In genomic region chr11:58955868-58956257, GRCm38 (mm10) we compare ENCODE assay signal across 7 mouse cellular contexts. TPM values are rescaled to one million over a fixed set of nuclear protein-coding genes. Genes with fewer than 3 reads are reported as not detected.
DNase-seq lines count a peak whose midpoint lies in the region; ATAC-seq lines count a peak whose summit lies in the region.

No protein-coding gene starts in this region.

- H3K9ac ChIP-seq in lung, embryonic 16.5 days (ENCODE audit: low read length) = peak overlapping the region; percentile 95
- peak overlapping the region; percentile 97 for H3K9ac ChIP-seq in forebrain, embryonic 11.5 days (ENCODE audit: low read length)
- H3K9ac ChIP-seq in limb, embryonic 12.5 days (replicated peaks) = peak overlapping the region; percentile 93
- H3K9ac ChIP-seq in stomach, embryonic 14.5 days (replicated peaks; ENCODE audit: low read depth, low read length) = peak overlapping the region; percentile 94

- peak overlapping the region; percentile 99 for H3K27ac ChIP-seq in lung, embryonic 16.5 days (ENCODE audit: low read length)
- H3K27ac ChIP-seq in forebrain, embryonic 11.5 days (ENCODE audit: low read depth, low read length) = no peak overlapping the region; the same call in 1 of the 2 replicates
- H3K27ac ChIP-seq in limb, embryonic 12.5 days = no peak overlapping the region; the same call in 1 of the 2 replicates
- H3K27ac ChIP-seq in stomach, embryonic 14.5 days (ENCODE audit: low read length) = peak overlapping the region; percentile 97; the same call in 1 of the 2 replicates

- H3K9me3 ChIP-seq in lung, embryonic 16.5 days (ENCODE audit: control insufficient read depth, low read length) = no peaks in the 10 kb centered on the region
- no peaks in the 10 kb centered on the region for H3K9me3 ChIP-seq in forebrain, embryonic 11.5 days (ENCODE audit: control insufficient read depth, low read length)
- no peaks in the 10 kb centered on the region for H3K9me3 ChIP-seq in limb, embryonic 12.5 days
- H3K9me3 ChIP-seq in stomach, embryonic 14.5 days (ENCODE audit: control insufficient read depth, low read depth, low read length) = no peaks in the 10 kb centered on the region

- no peak for DNase-seq in lung, postnatal 14 days
- no peak for DNase-seq in forebrain, embryonic 11.5 days (ENCODE audit: low spot score)
- DNase-seq in urinary bladder, adult 18-20 months (ENCODE audit: low spot score in 2 of 2) = no peak
- no peak for DNase-seq in yolk sac, embryonic 10.5 days (ENCODE audit: low spot score)

- peak overlapping the region; percentile 90 for H3K4me2 ChIP-seq in lung, embryonic 16.5 days (ENCODE audit: low read depth, low read length)
- peak overlapping the region; percentile 94 for H3K4me2 ChIP-seq in forebrain, embryonic 11.5 days (ENCODE audit: low read depth, low read length, severe bottlenecking)
- H3K4me2 ChIP-seq in limb, embryonic 12.5 days = peak overlapping the region; percentile 93
- H3K4me2 ChIP-seq in stomach, embryonic 14.5 days (replicated peaks; ENCODE audit: low read depth, low read length) = peak overlapping the region; percentile 57

- peak overlapping the region; percentile 85 for H3K4me3 ChIP-seq in lung, embryonic 16.5 days (ENCODE audit: low read length)
- peak overlapping the region; percentile 82 for H3K4me3 ChIP-seq in forebrain, embryonic 11.5 days (ENCODE audit: low read depth, low read length)
- peak overlapping the region; percentile 75 for H3K4me3 ChIP-seq in limb, embryonic 12.5 days (replicated peaks)
- H3K4me3 ChIP-seq in stomach, embryonic 14.5 days (ENCODE audit: low read depth, low read length) = peak overlapping the region; percentile 59

- peaks cover 28% of the 10 kb centered on the region for H3K4me1 ChIP-seq in lung, embryonic 16.5 days (replicated peaks; ENCODE audit: control insufficient read depth, insufficient read depth, low read length)
- peaks cover 10% of the 10 kb centered on the region; the same call in 1 of the 2 replicates for H3K4me1 ChIP-seq in forebrain, embryonic 11.5 days (replicated peaks; ENCODE audit: control insufficient read depth, insufficient read depth, low read length)
- H3K4me1 ChIP-seq in limb, embryonic 12.5 days (replicated peaks) = peaks cover 37% of the 10 kb centered on the region
- peaks cover 18% of the 10 kb centered on the region for H3K4me1 ChIP-seq in stomach, embryonic 14.5 days (ENCODE audit: control insufficient read depth, insufficient read depth, low read length)

- H3K27me3 ChIP-seq in lung, embryonic 16.5 days (ENCODE audit: control insufficient read depth, insufficient read depth, low read depth, low read length) = peaks cover 8% of the 10 kb centered on the region
- H3K27me3 ChIP-seq in forebrain, embryonic 11.5 days (ENCODE audit: control insufficient read depth, insufficient read depth, low read length) = no peaks in the 10 kb centered on the region
- peaks cover 34% of the 10 kb centered on the region for H3K27me3 ChIP-seq in limb, embryonic 12.5 days
- H3K27me3 ChIP-seq in stomach, embryonic 14.5 days (ENCODE audit: control insufficient read depth, insufficient read depth, low read length) = no peaks in the 10 kb centered on the region

- H3K36me3 ChIP-seq in lung, embryonic 16.5 days (ENCODE audit: control insufficient read depth, insufficient read depth, low read length) = 0 out of 2 replicates have a peak, but pooled peaks cover 2% of the 10 kb centered on the region
- H3K36me3 ChIP-seq in forebrain, embryonic 11.5 days (ENCODE audit: control insufficient read depth, insufficient read depth, low read length) = no peaks in the 10 kb centered on the region; the same call in 1 of the 2 replicates
- H3K36me3 ChIP-seq in limb, embryonic 12.5 days = peaks cover 12% of the 10 kb centered on the region
- H3K36me3 ChIP-seq in stomach, embryonic 14.5 days (ENCODE audit: control insufficient read depth, insufficient read depth, low read length) = peaks cover 4% of the 10 kb centered on the region

- ATAC-seq in lung, embryonic 16.5 days (ENCODE audit: low read depth) = no peak
- no peak for ATAC-seq in forebrain, embryonic 11.5 days (replicated peaks; ENCODE audit: low FRiP score)
- ATAC-seq in limb, embryonic 12.5 days (ENCODE audit: insufficient number of reproducible peaks, insufficient read depth, low FRiP score, low TSS enrichment, low read depth) = no peak
- no peak for ATAC-seq in stomach, embryonic 14.5 days (ENCODE audit: insufficient number of reproducible peaks, insufficient read depth, low FRiP score, low read depth)

- 19% methylated on average over 8 of the region's 8 CpGs for WGBS in lung, embryonic 16.5 days
- WGBS in forebrain, embryonic 11.5 days = 28% methylated on average over 8 of the region's 8 CpGs
- WGBS in limb, embryonic 12.5 days = 29% methylated on average over 8 of the region's 8 CpGs
- 10% methylated on average over 8 of the region's 8 CpGs for WGBS in stomach, embryonic 14.5 days

RNA-seq across cellular contexts. Expression of gene Hist3h2a, which starts 1.4 kb away (rescaled TPM):
- 21.8 and 23.3 TPM in 2 replicates for polyA plus RNA-seq in lung, embryonic 16.5 days (2015; fragmentation: Nextera tagmentation; extraction: Ambion mirVana)
- polyA plus RNA-seq in forebrain, embryonic 11.5 days (2014; fragmentation: Nextera tagmentation; extraction: Ambion mirVana) = 52.9 and 54.1 TPM in 2 replicates
- polyA plus RNA-seq in limb, embryonic 12.5 days (2016; fragmentation: Nextera tagmentation; extraction: Ambion mirVana) = 26.2 and 27.9 TPM in 2 replicates
- polyA plus RNA-seq in stomach, embryonic 14.5 days (2014; fragmentation: Nextera tagmentation; extraction: Ambion mirVana) = 32.4 and 33.9 TPM in 2 replicates

RNA-seq across cellular contexts. Expression of gene Trim17, which starts 1.4 kb away (rescaled TPM):
- polyA plus RNA-seq in lung, embryonic 16.5 days (2015; fragmentation: Nextera tagmentation; extraction: Ambion mirVana) = 0.41 and 0.65 TPM in 2 replicates
- 0.21 and 0.75 TPM in 2 replicates for polyA plus RNA-seq in forebrain, embryonic 11.5 days (2014; fragmentation: Nextera tagmentation; extraction: Ambion mirVana)
- 0.80 and 0.93 TPM in 2 replicates for polyA plus RNA-seq in limb, embryonic 12.5 days (2016; fragmentation: Nextera tagmentation; extraction: Ambion mirVana)
- 0.20 and 0.62 TPM in 2 replicates for polyA plus RNA-seq in stomach, embryonic 14.5 days (2014; fragmentation: Nextera tagmentation; extraction: Ambion mirVana)

RNA-seq across cellular contexts. Expression of gene Hist3h2ba, which starts 7.1 kb away (rescaled TPM):
- 24.0 and 28.3 TPM in 2 replicates for polyA plus RNA-seq in lung, embryonic 16.5 days (2015; fragmentation: Nextera tagmentation; extraction: Ambion mirVana)
- 84.9 and 93.6 TPM in 2 replicates for polyA plus RNA-seq in forebrain, embryonic 11.5 days (2014; fragmentation: Nextera tagmentation; extraction: Ambion mirVana)
- 22.6 and 28.5 TPM in 2 replicates for polyA plus RNA-seq in limb, embryonic 12.5 days (2016; fragmentation: Nextera tagmentation; extraction: Ambion mirVana)
- polyA plus RNA-seq in stomach, embryonic 14.5 days (2014; fragmentation: Nextera tagmentation; extraction: Ambion mirVana) = 31.2 and 32.5 TPM in 2 replicates

RNA-seq across cellular contexts. Expression of gene Rnf187, which starts 17.1 kb away (rescaled TPM):
- polyA plus RNA-seq in lung, embryonic 16.5 days (2015; fragmentation: Nextera tagmentation; extraction: Ambion mirVana) = 150 and 161 TPM in 2 replicates
- polyA plus RNA-seq in forebrain, embryonic 11.5 days (2014; fragmentation: Nextera tagmentation; extraction: Ambion mirVana) = 386 and 426 TPM in 2 replicates
- 306 and 315 TPM in 2 replicates for polyA plus RNA-seq in limb, embryonic 12.5 days (2016; fragmentation: Nextera tagmentation; extraction: Ambion mirVana)
- 211 and 222 TPM in 2 replicates for polyA plus RNA-seq in stomach, embryonic 14.5 days (2014; fragmentation: Nextera tagmentation; extraction: Ambion mirVana)

RNA-seq across cellular contexts. Expression of gene Trim11, which starts 22.0 kb away (rescaled TPM):
- polyA plus RNA-seq in lung, embryonic 16.5 days (2015; fragmentation: Nextera tagmentation; extraction: Ambion mirVana) = 21.9 and 23.2 TPM in 2 replicates
- 17.3 and 20.5 TPM in 2 replicates for polyA plus RNA-seq in forebrain, embryonic 11.5 days (2014; fragmentation: Nextera tagmentation; extraction: Ambion mirVana)
- polyA plus RNA-seq in limb, embryonic 12.5 days (2016; fragmentation: Nextera tagmentation; extraction: Ambion mirVana) = 21.6 and 22.4 TPM in 2 replicates
- 18.1 and 20.3 TPM in 2 replicates for polyA plus RNA-seq in stomach, embryonic 14.5 days (2014; fragmentation: Nextera tagmentation; extraction: Ambion mirVana)

Comparison
In these comparisons a context has a peak if more than half of its experiments do, and no peak if none do; other contexts are left out.
1. H3K27ac ChIP-seq: peak in lung, embryonic 16.5 days (single experiment) and stomach, embryonic 14.5 days (single experiment); none in forebrain, embryonic 11.5 days (single experiment) and limb, embryonic 12.5 days (single experiment).
2. Peak in every context shown above with its lines, with median percentiles within 50 percentile points of each other: H3K4me2 ChIP-seq, H3K4me3 ChIP-seq and H3K9ac ChIP-seq.